In the genomic region with DNA sequence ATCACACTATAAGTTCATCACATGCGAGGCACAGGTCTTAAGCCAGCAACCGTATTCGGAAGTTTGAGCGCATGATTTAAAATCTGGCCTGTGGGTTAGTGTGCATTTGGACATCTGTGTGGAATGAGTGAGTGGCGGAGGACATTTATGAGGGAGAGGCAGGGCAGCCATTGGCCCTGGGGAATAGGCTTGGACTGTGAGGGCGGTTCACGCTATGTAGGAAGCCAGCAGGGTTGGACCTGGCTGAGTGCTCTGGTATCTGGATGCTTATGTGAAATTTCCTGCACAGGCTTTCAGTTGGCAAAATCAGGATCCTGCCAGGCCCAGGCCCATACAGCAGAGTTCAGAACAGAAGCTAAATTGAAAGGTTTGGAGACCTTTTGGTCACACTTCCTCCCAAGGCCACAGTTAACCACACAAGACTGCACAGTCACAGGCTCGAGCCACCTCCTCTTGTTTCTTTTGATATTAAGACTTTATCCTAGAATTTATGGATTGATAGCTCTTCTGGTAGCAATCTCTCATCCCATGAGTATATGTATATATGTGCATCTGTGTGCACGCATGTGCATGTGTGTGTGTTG, we compare ENCODE assay signal across 17 mouse cellular contexts.
DNase-seq lines count a peak whose midpoint lies in the region; ATAC-seq lines count a peak whose summit lies in the region.
"Had no signal": no experiment of that assay in that cellular context is flagged by ENCODE, and none has a peak within 500 bp of the region (broad histone marks: within the 10 kb centered on the region; RNA-seq: fewer than 3 reads in every experiment).

No protein-coding gene starts in this region.

- 0 out of 2 replicates have a peak, but pooled peaks have one; percentile 42 for ATAC-seq in common myeloid progenitor, adult 5-6 weeks (replicated peaks; ENCODE audit: low read depth, poor library complexity, severe bottlenecking)
- peak; percentile 60 to 66 for ATAC-seq in hematopoietic stem cell, adult 5-6 weeks (replicated peaks in 1 of 2; ENCODE audit: insufficient read depth in 1 of 2, low FRiP score in 2 of 2, low TSS enrichment in 1 of 2, low read depth in 1 of 2, poor library complexity in 2 of 2, severe bottlenecking in 2 of 2)
- ATAC-seq: intestine, postnatal 0 days; midbrain, embryonic 15.5 days had no signal

- DNase-seq in heart, adult 11 months = peak; percentile 93
- no peak for DNase-seq in heart, adult 9 months (ENCODE audit: low spot score in 2 of 2)
- peak; percentile 52 for DNase-seq in skeletal muscle tissue, adult 2 months (ENCODE audit: low read depth, low spot score)
- DNase-seq in left cerebral cortex, adult 8-10 months (ENCODE audit: low spot score in 2 of 2) = no peak
- DNase-seq in embryo, embryonic 9.5 days (ENCODE audit: extremely low spot score) = no peak
- DNase-seq: cerebellum, adult 18-20 months; cerebellum, postnatal 14 days; kidney, postnatal 36 days; left cerebral cortex, postnatal 4 days; liver, embryonic 13.5 days; lung, adult 2 months; right cerebral cortex, postnatal 14 days; spleen, adult 18-20 months had no signal

Comparison
In these comparisons a context has a peak if more than half of its experiments do, and no peak if none do; other contexts are left out.
1. DNase-seq: peak in heart, adult 11 months (single experiment) and skeletal muscle tissue, adult 2 months (single experiment); none in heart, adult 9 months (0 of 2), left cerebral cortex, adult 8-10 months (0 of 2) and embryo, embryonic 9.5 days (single experiment).